Mouse (Mus musculus) stomach, embryonic 16.5 days (tissue): ENCODE results near the gene Dbnl. TPM values are rescaled to one million over a fixed set of nuclear protein-coding genes. Genes with fewer than 3 reads are reported as not detected.

Experiments used
- ATAC-seq: fragments of 200-750 bp; cut with Nextera tagmentation; 2 replicates; pipeline ENCODE4 v1.8.0; 2017; ENCODE audit warnings: moderate number of reproducible peaks, moderate TSS enrichment; ENCODE audit not compliant: insufficient read depth, low FRiP score
- H3K27ac ChIP-seq: fragments of 300-500 bp; sonication (generic); 2 replicates; pipeline ENCODE4 v1.5.1; 2014; ENCODE audit warnings: low read length
- H3K27me3 ChIP-seq: fragments of 300-500 bp; sonication (generic); 2 replicates; pipeline ENCODE4 v1.6.1; 2014; ENCODE audit warnings: low read length, control low read depth, mixed read lengths; ENCODE audit not compliant: control insufficient read depth, insufficient read depth
- H3K36me3 ChIP-seq: fragments of 300-500 bp; sonication (generic); 2 replicates; pipeline ENCODE4 v1.6.1; 2014; ENCODE audit warnings: low read length; ENCODE audit not compliant: control insufficient read depth, insufficient read depth
- H3K4me1 ChIP-seq: fragments of 300-500 bp; sonication (generic); 2 replicates; pipeline ENCODE4 v1.6.1; 2014; ENCODE audit warnings: low read length, control low read depth, mixed read lengths; ENCODE audit not compliant: control insufficient read depth, insufficient read depth
- H3K4me2 ChIP-seq: fragments of 300-500 bp; sonication (generic); 2 replicates; pipeline ENCODE4 v1.6.1; 2014; ENCODE audit warnings: low read depth, low read length, mixed read lengths
- H3K4me3 ChIP-seq: fragments of 300-500 bp; sonication (generic); replicated peaks from 2 replicates; pipeline ENCODE4 v1.5.1; 2014; ENCODE audit warnings: mild to moderate bottlenecking, low read length
- H3K9ac ChIP-seq: fragments of 300-500 bp; sonication (generic); 2 replicates; pipeline ENCODE4 v1.6.1; 2014; ENCODE audit warnings: low read length
- H3K9me3 ChIP-seq: fragments of 300-500 bp; sonication (generic); replicated peaks from 2 replicates; pipeline ENCODE4 v1.6.1; 2016; ENCODE audit warnings: low read length, control low read depth; ENCODE audit not compliant: control insufficient read depth
- WGBS: fragments of 180-500 bp; shearing (Covaris S2); extraction: QIAGEN DNeasy Blood & Tissue Kit; methylation state at CpG from one replicate; pipeline ENCODE4 v1.1.7; 2014; 5-methylcytosine and 5-hydroxymethylcytosine counted together
- polyA plus RNA-seq: library from polyadenylated mRNA; unstranded; fragments of >200 nt; fragmentation: Nextera tagmentation; extraction: Ambion mirVana; gene quantifications from 2 replicates; pipeline ENCODE4 v1.2.1, GENCODE M21; 2015

The Dbnl gene
- polyA plus RNA-seq = 113 and 124 TPM in 2 replicates

GRCm38 (mm10) chr11:5788056-5789014 lies at the start of gene Dbnl:
TSS of gene Dbnl (plus strand) at chr11:5788488.
- Histone ChIP-seq H3K27me3 (no peaks in the 10 kb centered on the region), H3K9me3 (no peaks in the 10 kb centered on the region), H3K4me1 (peaks cover 10% of the 10 kb centered on the region), H3K9ac (peak within 1 kb of the TSS; percentile 86), H3K4me3 (peak within 1 kb of the TSS; percentile 70), H3K4me2 (peak within 1 kb of the TSS; percentile 88), H3K27ac (peak within 1 kb of the TSS; percentile 86), H3K36me3 (no peaks in the 10 kb centered on the region)
- peak; percentile 97 for ATAC-seq
- under 1% methylated on average over 74 of the region's 74 CpGs for WGBS

GRCm38 (mm10) chr11:5738888-5739632 lies 49.2 kb upstream of the Dbnl start:
- 63% methylated on average over 5 of the region's 5 CpGs for WGBS

GRCm38 (mm10) chr11:5739846-5740245 lies 48.4 kb upstream of the Dbnl start:
- Histone ChIP-seq H3K9ac (no peak overlapping the region; the same call in 1 of the 2 replicates), H3K9me3 (no peaks in the 10 kb centered on the region), H3K27ac (no peak overlapping the region), H3K4me1 (peaks cover 10% of the 10 kb centered on the region), H3K4me2 (peak overlapping the region; percentile 77), H3K36me3 (no peaks in the 10 kb centered on the region), H3K27me3 (no peaks in the 10 kb centered on the region), H3K4me3 (peak overlapping the region; percentile 5; the same call in 1 of the 2 replicates)
- ATAC-seq = no peak
- WGBS = 66% methylated on average over 3 of the region's 3 CpGs

More at GRCm38 (mm10) chr11:5738888-5739632, 49.2 kb upstream of the Dbnl start:
- H3K4me2 ChIP-seq = no peak overlapping the region
- no peak for ATAC-seq
- H3K27ac ChIP-seq = no peak overlapping the region
- no peaks in the 10 kb centered on the region for H3K9me3 ChIP-seq
- no peaks in the 10 kb centered on the region for H3K27me3 ChIP-seq
- H3K4me3 ChIP-seq = no peak overlapping the region
- H3K36me3 ChIP-seq = no peaks in the 10 kb centered on the region
- peaks cover 15% of the 10 kb centered on the region for H3K4me1 ChIP-seq
- no peak overlapping the region for H3K9ac ChIP-seq

GRCm38 (mm10) chr11:5740599-5740964 lies 47.7 kb upstream of the Dbnl start:
- Histone ChIP-seq H3K36me3 (no peaks in the 10 kb centered on the region), H3K27me3 (no peaks in the 10 kb centered on the region), H3K4me3 (peak overlapping the region; percentile 92), H3K4me2 (peak overlapping the region; percentile 77), H3K4me1 (peaks cover 10% of the 10 kb centered on the region), H3K27ac (peak overlapping the region; percentile 90), H3K9me3 (no peaks in the 10 kb centered on the region), H3K9ac (peak overlapping the region; percentile 99)
- no peak; the same call in none of the 2 replicates for ATAC-seq
- WGBS = 2% methylated on average over 26 of the region's 26 CpGs

GRCm38 (mm10) chr11:5740965-5741627 lies 47.2 kb upstream of the Dbnl start:
- peak; percentile 96 for ATAC-seq
- Histone ChIP-seq H3K36me3 (no peaks in the 10 kb centered on the region), H3K27me3 (no peaks in the 10 kb centered on the region), H3K4me1 (peaks cover 10% of the 10 kb centered on the region), H3K4me2 (peak overlapping the region; percentile 77), H3K9me3 (no peaks in the 10 kb centered on the region), H3K27ac (peak overlapping the region; percentile 90), H3K9ac (peak overlapping the region; percentile 99), H3K4me3 (peak overlapping the region; percentile 92)
- under 1% methylated on average over 50 of the region's 50 CpGs for WGBS

- H3K36me3 ChIP-seq = no peaks in the 10 kb centered on the region
- no peaks in the 10 kb centered on the region for H3K9me3 ChIP-seq
- no peaks in the 10 kb centered on the region for H3K27me3 ChIP-seq
- no peak overlapping the region for H3K27ac ChIP-seq
- H3K9ac ChIP-seq = no peak overlapping the region
- H3K4me2 ChIP-seq = no peak overlapping the region
- H3K4me3 ChIP-seq = no peak overlapping the region
- peaks cover 10% of the 10 kb centered on the region for H3K4me1 ChIP-seq
- ATAC-seq = no peak
- 68% methylated on average over 7 of the region's 7 CpGs for WGBS
Measured at GRCm38 (mm10) chr11:5742106-5742505, 46.2 kb upstream of the Dbnl start.

- 78% methylated on average over 2 of the region's 2 CpGs for WGBS
- H3K36me3 ChIP-seq = no peaks in the 10 kb centered on the region
- no peak overlapping the region for H3K27ac ChIP-seq
- no peak for ATAC-seq
- H3K4me1 ChIP-seq = peaks cover 3% of the 10 kb centered on the region; the same call in 1 of the 2 replicates
- no peak overlapping the region for H3K4me3 ChIP-seq
- H3K27me3 ChIP-seq = no peaks in the 10 kb centered on the region
- no peaks in the 10 kb centered on the region; the same call in 1 of the 2 replicates for H3K9me3 ChIP-seq
- H3K9ac ChIP-seq = no peak overlapping the region
- H3K4me2 ChIP-seq = no peak overlapping the region
Measured at GRCm38 (mm10) chr11:5744951-5745350, 43.3 kb upstream of the Dbnl start.

GRCm38 (mm10) chr11:5753755-5754154 lies 34.5 kb upstream of the Dbnl start:
- Histone ChIP-seq H3K27ac (no peak overlapping the region), H3K4me3 (no peak overlapping the region), H3K9ac (no peak overlapping the region), H3K9me3 (no peaks in the 10 kb centered on the region; the same call in 1 of the 2 replicates), H3K4me1 (no peaks in the 10 kb centered on the region), H3K36me3 (no peaks in the 10 kb centered on the region; the same call in 1 of the 2 replicates), H3K27me3 (no peaks in the 10 kb centered on the region), H3K4me2 (no peak overlapping the region)
- WGBS = 82% methylated on average over 2 of the region's 2 CpGs
- ATAC-seq = no peak
